Mouse (Mus musculus) adrenal gland (tissue): ENCODE measurements around the gene Gm11213.

Source experiments
- intact Hi-C: fragments of 180-260 bp; cut with DNase I; formaldehyde crosslinking; loops from one replicate; pipeline ENCODE4 v1.15.1; 2025
- long read RNA-seq, 2 experiments: library from polyadenylated mRNA; unstranded; transcript quantifications; one replicate each; pipeline ENCODE4 v2.0.0; 2020; ENCODE audit warnings: borderline replicate concordance in 1 of 2; ENCODE audit not compliant: insufficient replicate concordance in 1 of 2

Gene Gm11213
- long read RNA-seq, experiment 1 = 0 reads
- long read RNA-seq, experiment 2 = 0 reads

DNA sequence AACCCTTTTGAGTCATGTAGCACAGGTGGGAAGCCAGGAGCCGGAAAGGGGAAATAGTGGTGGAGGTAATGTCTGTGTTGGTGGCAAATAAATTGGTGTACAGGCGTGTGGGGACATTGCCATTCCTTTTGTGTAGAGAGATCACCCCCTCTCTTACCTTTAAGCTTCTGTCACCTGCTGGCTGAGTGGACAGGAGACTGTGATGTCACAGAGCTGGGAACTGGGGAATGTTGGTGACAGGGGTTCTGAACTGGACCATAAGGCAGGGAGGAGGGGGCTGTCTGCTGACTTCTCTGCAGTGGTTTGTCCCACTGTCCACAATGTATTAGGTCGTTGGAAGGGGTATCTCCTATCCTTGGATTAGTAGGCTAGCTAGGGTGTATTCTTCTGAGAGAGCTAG is at the start of gene Gm11213:
Gm11213 (minus strand) TSS at position 317 of the 400 bp plus-strand sequence.
- intact Hi-C loops = no loop called here

DNA sequence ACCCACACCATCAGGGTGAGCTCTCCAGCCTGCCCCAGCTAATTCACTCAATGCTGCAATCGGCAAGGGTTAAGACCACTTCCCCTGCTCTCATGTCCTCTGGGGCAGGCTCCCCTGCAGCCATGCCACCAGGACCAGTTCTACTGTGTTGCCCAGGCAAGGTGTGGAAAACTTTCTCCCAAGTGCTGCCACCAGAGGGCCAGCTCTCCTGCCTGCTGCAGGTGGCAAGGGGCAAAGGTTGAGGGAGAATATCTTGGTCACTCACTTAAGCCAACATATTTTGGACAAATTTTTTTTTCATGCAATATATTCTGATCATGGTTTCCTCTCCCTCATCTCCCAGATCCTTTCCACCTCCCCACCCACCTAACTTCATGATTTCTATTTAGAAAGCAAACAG is 49.3 kb upstream of the Gm11213 start:
- intact Hi-C loops = no loop called here

DNA sequence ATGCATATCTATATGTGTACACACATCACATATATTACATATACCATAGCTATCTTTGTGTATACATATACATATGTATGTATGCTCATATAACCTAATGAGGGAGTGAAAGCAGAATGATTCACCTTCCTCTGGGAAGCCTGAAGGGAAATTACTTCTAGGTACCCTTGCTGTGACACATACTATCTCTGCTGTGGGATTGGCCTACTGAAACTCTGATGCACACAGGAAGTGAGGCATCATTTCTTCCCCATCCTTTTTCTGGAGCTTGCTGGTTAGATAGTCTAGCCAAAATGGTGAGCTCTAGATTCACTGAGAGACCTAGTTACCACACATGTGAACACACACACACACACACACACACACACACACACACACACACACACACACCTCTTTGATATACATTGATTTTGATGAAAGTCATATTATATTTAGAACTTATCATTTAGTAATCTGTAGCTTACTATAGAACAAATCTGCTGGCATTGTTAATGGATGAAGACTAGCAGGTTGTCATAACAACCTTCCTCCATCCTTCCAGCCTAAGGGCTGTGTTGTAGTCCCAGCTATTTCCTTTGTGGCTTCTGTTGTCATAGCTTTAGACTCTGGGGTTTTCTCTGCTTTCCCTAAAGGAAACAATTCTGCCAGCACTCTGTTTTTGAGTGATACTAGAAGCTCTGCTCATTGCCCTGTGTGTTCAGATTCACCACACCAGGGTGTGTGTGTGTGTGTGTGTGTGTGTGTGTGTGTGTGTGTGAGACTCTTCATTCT is 39.1 kb upstream of the Gm11213 start:
- intact Hi-C loops = no loop called here

DNA sequence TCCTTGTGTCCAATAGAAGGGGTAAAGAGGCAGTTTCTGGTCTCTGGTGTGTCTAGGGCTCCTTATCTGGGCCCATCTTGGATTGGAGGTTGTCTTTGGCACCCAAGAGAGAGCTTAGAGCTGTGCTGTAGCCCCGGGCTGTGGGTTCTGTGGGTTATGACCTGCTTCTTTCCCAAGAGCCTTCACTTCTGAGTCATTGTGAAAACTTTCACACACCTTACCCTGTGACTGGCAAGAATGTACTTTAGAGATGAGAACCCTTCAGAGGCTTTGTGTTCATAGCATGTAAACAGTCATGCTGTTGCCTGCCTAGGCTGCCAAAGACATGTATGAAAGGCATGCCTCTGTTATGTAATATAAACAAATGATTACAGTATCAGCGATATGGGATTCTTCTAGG is 34.8 kb upstream of the Gm11213 start:
- intact Hi-C loops = no loop called here

DNA sequence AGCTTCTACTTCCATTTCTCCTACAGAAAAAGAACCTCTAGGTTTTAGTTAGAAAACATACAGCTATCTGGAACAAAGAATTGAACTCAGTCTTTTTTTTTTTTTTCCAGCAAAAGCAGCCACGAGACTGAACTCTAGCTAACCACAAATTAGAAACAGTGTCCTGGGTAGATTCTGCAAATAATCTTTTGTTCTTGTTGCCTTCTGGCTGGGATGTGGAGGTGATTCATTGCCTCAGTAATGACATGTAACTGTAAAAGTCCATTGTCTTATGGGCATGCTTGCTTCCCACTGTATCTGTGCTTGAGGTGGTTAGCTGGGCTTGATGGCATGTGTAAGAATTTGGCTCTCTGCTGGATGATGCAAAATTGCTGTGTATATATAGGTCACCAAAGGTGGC is 33.5 kb upstream of the Gm11213 start:
- intact Hi-C loops = no loop called here

DNA sequence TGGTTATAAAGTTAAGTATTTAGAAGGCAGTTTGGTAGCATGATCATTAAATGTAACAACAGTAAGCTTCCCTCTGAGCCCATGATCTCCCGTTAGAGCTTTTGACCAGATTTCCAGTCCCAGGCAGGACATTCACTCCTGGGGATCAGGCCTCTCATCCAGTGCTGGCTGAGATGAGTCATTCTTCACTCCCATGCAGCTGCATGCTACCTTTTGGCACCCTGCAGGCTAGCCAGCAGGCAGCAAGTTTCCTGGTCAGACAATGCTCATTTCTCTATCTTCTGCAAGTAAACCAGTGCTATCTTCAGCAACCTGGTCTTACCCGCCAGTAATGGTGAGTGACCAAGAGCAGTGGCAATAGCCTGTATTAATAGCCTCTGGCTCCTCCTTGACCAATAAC is 28.1 kb upstream of the Gm11213 start:
- intact Hi-C loops = no loop called here

DNA sequence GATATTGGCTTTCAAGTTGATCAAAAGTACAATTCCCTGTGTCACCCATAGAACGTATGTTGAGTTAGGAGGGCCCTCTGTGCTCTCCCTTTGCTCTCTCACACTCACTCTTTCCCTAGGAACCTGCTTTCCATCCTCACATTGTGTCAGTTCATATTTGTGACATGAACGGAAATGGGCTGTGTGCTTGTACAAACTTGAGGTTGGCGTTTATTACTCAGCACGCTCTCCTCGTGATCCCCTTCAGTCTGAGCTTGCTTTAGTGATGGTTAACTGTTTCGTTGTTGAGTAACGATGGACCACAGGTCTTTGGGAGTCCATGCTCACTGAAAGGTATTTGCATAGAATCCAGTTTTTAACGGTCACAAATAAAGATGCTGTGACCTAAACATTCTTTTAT is 22.1 kb upstream of the Gm11213 start:
- intact Hi-C loops = no loop called here

DNA sequence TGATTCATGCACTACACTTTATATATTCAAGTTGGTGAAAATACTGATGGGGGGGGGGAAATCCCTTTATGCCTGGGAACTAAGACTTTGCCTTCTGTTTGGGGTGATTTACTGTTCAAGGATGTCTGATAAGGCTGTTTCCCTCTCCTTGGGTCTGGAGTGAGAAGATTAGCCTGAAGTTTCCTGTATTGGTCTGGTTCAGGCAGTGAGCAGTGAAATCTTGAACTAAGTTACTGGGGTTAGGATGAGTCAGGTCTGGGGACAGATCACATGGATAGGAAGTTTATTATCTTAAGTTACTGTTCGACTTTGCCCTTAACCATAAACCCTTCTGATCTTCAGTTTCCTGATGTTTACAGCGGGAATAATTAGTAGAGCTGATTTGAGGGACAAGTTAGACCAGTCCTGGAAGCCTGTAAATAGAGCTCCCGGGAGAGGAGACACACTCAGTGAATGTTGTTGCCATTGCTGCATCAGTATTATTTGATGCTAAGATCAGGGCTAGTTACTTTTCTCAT is 20.6 kb upstream of the Gm11213 start:
- intact Hi-C loops = no loop called here

DNA sequence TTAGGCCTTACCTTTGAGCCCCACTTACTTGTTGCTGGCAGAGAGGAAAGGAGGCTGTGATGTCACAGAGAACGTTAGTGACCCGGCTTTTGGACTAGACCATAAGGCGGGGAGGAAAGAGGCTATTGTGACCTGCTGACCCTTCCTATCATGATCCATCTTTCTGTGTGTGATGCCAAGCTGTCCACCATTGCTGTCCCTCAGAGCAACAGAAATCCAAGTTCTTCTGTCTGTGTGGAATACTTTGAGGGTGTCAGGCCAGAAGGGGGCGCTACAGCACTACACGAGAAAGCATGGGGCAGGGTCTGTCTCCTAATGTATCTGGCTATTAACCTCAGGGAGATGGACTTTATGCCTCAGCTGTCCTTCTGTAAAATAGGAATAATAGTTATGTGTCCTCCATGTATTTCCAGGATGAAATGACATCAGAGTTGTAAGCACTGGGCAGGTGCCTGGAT is 17.3 kb upstream of the Gm11213 start, which contains the start of gene Tex48:
Tex48 (minus strand) TSS at position 51 of the 458 bp plus-strand sequence.
- intact Hi-C loops = no loop called here

DNA sequence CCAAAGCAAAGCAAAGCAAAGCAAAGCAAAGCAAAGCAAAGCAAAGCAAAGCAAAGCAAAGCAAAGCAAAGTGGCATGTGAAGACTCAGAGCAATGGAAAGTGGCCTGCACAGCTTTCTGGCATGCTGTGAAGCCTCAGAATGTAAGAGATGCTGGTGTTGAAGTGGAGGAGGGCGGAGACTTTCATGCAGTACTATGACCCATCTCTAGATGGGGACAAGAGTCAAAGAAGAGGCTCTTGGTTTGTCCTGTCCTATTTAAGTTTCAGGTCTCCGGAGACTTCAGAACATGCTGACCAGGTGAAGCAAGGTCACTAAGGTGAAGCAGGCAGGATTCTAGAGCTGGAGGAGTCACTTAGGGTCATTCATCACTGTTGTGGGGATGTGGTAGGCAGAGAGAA is 16.8 kb upstream of the Gm11213 start:
- intact Hi-C loops = no loop called here

DNA sequence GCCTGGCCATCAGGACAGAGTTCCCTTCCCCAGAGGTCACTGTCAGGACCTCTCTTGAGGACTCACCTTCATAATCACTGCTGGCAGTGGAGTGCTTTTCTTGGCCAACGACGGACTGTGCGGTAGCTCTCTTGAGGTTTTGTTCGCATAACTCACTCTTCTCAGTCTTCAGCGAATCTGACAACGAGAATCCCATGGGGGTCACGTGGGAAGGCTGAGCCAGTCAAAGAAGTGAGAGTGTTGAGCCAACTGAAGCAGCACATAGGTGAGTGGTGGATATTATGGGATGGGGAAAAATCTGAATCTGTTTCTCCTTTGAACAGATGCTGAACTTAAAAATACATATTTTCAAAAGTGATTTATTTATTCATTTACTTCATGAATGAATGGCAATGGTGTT is 3.3 kb upstream of the Gm11213 start:
- intact Hi-C loops = no loop called here

DNA sequence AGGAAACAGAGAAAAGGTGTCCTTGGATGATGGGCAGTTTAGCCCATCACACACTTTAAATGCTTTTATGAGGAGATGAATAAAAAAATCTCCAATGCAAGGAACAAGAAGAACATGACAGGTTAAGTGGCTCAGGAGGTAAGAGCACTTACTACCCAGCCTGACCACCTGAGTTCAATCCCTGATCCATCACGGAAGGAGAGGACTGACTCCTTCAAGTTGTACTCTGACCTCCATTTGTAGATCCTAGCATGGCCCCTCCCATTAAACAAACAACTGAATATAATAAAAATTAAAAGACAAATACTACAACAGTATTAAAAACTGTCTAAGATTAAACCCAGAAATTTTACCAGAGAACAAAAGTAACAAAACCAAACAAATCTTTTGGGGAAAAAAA is 907 bp upstream of the Gm11213 start:
- intact Hi-C loops = no loop called here

DNA sequence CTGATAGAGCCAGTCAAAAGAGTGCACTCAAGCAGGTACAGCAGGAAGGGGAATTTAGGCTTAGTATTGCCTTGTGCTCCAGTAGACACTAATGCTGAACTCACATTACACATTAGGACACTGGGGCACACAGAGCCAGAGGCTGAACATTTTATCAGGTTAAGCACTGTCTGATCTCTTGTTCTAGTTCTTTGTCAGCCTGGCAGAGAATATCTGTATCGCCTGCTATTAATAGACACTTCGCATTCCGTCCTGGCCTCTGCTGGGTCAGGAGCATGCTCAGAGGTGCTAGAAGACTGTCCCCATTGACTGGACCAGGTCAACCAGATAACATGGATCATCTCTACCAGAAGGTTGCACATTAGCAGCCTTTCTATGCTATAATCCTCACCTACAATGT is 484 bp upstream of the Gm11213 start:
- intact Hi-C loops = no loop called here

DNA sequence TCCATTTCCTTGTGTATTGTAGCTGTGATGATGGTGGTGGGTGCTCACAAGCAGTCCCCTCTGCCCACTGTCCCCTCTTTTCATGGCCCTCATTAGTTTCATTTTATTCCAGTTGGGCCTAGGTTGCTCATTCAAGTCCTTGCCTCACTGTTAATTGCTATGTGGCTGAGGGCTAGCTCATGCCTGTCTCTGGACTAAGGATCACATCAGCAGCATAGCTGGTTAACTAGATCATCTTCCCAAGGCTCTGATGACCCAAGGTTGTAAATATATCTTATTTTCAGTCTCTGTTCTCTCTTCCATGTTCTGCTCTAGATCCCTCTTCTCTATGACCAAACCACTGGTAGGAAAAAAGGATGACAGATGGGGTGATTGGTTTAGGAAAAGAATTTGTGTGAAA is 3.8 kb downstream of the Gm11213 start:
- intact Hi-C loops = no loop called here

DNA sequence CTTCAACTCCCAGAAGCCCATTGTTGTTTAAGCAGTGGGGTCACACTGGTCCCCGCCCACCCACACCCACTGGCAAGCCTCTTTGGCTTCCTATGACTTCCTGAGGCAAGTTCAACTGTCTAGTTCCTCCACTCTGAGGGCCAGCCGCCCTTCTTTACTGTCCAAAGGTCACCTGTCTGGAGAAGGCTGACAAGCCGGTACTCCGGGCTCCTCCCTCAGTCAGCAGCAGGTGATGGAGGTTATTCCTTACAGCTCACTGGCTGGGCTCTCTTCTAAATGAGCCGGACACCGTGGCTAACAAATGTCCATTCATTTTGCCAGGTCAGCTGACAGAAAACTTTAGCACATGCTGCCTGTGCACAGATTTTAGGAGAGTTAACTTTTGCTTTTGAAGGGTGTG is 4.3 kb downstream of the Gm11213 start:
- intact Hi-C loops = no loop called here

DNA sequence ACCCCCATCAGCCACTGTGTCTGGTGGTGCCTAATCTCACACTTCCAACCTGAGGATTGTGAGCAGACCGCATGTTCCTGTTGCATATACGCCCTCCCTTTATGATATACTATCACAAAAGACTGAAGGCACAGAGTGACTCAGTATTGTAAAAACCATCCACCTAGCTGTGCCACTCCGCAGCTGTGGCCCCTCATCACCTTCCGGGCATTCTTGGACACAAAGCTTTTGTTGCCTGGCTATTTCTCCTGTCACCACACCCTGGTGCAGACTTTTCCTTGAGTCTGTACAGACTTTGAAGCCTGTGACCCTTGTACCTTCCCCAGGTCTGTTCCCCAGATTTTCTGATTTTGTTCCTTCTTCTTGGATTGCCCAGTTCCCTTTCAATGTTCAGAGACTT is 9.1 kb downstream of the Gm11213 start:
- intact Hi-C loops = no loop called here

DNA sequence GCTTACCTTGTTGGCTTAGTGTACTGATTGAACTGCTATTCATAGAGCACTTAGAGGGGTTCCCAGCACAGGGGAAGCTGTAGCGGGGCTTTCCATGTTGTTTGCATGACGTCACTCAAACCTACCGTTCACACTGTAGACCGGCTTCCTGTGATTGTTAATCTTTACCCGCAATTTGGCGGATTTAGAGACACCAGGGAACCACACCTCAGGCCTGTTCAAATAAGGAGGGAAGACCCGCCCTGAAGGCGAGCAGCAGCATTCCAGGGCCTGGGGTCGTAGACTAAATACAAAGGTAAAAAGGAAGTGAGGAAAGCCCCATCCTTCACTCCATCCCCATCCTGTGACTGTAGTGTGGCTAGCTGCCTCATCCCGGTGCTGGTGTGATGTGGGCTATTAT is 9.8 kb downstream of the Gm11213 start:
- intact Hi-C loops = no loop called here

DNA sequence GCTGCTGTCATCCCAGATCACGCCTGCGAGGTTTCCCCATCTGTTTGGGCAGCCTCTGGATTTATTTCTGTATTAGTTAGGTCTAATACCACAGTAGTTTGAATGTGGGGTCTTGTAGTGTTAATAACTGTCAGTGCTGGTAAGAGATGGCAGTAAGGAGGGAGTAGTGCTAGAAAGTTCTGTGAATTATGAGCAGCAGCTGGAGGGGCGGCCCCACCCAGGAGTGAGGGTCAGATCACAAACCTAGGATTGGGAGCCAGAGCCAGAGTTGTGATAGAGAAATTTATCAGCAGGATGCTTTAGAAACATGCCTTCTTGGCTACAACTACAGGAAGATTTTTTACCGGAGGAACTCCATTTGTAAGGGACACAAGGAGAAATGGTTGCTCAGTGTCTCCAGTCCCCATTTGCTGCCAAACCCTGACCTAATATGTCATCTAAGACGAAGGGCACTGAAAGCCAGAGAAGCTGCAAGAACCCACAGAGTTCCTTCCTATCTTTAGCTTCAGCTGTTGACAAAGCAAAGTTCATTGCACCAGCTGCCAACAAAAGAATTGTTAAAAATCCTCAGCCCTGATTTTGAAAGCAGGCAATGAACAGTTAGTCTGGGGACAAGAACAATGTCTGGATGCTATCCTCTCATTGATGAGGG is 10.5 kb downstream of the Gm11213 start:
- intact Hi-C loops = no loop called here

DNA sequence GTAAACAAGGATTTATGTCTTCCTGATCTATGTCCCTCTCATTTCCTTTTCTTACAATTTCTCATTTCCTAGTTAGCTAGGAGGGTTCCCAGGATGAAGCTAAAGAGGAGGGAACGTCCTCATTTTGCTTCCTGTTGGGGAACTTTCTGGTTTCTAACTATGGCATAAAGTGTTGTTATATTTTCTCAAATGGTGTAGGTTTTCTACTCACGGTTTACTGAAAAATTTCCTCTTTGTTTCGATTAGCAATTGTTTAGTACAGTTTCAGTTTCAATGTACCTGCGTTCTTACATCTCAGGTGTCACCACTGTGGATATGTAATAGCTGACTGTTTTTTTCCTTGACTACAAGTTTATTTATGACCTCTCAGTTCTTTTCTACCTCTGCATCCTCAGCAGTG is 14.5 kb downstream of the Gm11213 start:
- intact Hi-C loops = no loop called here

DNA sequence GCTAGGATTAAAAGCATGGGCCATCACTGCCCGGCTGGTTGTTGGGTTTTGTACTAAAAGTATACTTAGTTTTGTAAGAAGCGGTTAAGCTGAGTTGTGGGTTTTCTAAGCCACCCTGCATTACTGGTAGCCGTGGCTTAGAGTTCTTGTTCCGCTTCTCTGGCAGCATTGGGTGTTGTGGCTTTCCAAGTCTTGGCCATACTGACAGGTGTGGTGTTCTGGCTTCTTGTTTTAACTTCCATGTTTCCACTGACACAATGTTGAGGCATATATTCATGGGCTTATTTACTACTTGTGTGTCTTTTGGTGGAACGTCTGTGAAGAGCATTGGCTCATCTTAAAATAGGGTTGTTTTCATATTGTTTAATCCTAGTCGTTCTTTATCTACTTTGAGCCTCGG is 15.1 kb downstream of the Gm11213 start:
- intact Hi-C loops = loop anchor here (10.0 kb wide), 1 partner anchor 175 kb away; no protein-coding TSS in a partner anchor

DNA sequence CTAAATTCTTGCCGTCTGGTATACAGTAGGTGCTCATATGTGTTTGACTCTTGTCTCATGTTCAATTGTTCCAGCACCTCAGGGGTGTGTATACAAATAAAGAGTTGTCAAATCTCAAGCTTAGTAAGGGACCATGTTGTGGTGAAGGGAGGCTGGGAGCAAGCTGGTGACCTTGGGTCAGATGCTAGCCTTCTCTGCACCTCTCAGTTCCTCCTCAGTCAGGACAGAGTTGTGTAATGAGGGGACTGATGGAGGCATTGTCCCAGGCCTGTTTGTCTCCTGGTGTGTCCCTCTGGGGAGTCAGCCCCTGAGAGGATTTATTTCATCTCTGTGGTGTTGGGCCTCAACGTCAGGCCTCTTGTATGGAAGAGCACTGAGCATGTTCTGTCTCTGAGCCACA is 18.8 kb downstream of the Gm11213 start:
- intact Hi-C loops = loop anchor here (10.0 kb wide), 1 partner anchor 171 kb away; no protein-coding TSS in a partner anchor

DNA sequence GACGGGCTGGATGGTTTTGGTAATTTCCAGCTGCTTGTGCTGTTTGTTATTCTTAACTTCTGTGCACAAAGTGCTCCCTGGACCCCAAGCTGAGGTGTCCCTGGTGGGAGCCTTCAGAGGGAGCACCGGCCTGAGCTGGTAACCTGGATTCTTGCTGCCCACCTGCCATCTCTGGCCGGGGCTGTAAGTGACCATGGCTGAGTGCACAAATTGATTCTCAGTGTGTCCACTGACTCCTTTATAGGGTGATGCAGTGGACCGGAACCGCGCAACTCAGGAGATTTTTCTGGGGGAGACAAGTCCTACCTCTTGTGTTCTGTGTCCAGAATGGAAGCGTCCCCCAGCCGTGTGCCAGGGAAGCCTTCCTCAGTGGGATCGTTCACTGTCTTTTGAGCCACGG is 19.8 kb downstream of the Gm11213 start:
- intact Hi-C loops = loop anchor here (10.0 kb wide), 1 partner anchor 170 kb away; no protein-coding TSS in a partner anchor
